Mouse (Mus musculus) embryo, embryonic 11.5 days (tissue): Measurements from ENCODE around the gene Frmd4b.

Experiments
- DNase-seq: peaks from one replicate; pipeline ENCODE4 v3.0.0-alpha.2; 2012; ENCODE audit warnings: low read depth, low spot score

Frmd4b gene

DNA sequence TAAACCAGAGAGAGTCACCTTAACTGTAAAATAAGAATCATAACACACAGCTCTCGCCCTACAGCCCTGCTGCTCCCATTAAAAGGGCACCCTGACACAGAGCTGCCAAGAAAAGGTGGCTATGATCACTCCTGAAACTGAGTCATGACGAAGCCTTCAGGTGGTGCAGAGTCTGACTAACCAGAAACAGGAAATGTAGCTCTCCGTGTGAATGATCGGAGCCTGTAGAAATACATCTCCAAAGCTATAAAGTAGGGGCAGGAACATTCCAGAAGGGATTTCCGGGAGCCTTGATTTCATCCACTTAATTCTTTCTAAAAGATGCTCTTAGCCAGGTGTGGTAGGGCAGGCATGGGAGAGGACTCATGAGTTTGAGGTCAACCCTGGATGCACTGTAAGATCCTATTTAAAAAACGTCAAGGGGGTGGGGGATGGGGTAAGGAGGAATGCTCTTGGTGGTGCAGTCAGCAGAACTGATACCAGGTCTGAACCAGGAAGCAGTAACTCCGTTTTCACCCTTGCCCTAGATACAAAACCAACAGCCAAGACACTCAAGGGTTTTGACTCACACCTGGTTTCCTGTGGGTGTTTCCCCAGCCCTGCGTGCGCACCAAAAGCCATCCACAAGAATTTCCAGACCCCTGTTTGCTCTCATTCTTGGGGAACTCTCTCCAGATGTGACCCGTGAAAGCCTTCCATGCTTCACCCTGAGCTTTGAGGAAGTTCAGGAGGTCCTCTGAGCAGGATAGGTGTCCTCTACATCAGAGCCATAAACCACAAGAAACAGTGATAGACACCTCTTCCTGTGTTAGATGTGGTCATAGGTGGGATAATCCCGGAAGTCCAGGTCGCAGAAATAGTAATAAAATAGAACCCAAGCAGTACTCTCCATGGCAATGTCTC, 323.4 kb downstream of the Frmd4b start:
- no peak for DNase-seq

DNA sequence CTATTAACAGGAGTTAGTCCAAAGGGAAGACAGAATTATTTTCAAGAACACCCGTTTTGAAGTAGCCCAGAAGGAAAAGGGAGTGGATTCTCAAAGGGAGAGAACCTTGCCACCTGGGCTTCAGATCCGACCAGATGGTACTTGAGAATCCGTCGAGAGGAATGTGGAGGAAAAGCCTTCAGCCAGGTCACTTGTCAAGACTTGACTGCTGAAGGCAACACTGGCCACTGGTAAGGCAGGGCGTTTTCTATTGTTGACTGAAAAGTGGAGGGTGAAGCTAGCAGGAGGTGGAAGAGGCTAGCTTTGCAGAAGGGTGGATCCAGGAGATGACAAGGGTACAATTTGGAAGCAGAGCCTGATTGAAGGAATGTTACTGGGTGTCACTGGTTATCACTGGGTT, 324.4 kb downstream of the Frmd4b start:
- DNase-seq = no peak

DNA sequence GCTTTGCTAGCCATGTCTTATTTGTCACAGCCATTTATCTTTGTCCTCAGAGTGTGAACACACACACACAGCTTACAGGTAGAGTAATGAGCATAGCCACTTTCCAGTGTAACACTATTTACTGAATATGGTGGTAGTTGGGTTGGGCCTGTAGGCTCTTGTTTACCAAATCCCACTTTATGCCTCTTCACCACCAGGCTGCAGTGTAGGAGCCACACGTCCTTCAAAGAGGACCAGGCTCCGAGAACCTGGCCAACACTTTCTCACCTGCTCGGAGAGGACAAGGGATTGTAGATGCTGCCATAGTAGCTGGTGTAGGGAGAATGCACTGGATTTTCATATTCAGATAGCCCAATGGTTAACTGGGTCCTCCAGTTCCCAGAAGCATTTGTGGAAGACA, 325.2 kb downstream of the Frmd4b start:
- no peak for DNase-seq

DNA sequence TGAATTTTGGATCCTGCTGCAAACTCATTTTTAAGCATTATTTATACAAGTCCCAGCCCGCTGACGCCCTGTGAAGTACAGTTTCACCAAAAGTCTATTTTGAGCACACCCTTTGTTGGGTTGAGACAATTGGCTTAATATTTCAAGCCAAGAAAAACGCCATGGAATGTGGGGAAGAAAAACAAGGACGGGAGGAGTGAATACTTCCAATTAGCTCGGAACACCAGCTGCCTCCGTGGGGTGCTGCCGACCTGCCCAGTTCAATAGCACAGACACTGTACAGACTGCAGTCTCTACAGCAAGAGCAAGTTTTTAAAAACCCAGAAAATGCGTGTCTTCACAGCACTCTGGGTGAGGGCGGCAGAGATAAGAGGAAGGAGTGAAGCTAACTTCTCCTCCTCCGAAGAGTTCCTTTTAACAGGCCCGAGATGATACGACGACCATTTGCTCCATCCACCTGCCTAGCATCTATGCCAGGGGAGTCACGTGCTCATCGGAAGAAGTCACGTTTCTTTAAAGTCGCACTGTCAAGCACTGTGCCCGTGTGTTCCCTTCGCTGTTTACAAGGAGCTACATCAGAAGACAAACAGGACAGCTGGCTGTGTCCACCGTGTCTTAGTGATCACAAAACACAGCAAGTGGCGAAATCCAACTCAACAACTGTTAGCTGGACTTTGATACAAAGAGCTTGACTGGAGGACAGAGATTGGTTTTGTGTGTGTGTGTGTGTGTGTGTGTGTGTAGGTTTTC, 326.0 kb downstream of the Frmd4b start:
- no peak for DNase-seq

DNA sequence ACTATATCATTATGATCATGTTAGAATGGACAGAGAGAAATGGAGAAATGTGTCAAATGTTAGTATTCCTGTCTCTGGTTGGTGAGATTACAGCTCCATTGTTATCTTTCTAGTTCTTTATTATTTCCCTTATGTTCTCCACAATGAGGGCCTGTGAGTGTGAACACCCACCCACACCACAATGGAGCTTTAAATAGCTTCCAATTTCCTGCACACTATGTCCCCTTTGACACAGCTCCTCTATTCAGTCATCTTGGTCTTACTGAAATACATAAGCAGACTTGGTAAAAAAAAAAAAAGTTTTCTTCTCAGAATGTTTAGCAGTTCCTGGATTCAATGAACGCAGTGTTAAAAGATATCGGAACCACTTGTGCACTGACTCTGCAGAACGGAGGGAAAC, 326.7 kb downstream of the Frmd4b start:
- DNase-seq = no peak

DNA sequence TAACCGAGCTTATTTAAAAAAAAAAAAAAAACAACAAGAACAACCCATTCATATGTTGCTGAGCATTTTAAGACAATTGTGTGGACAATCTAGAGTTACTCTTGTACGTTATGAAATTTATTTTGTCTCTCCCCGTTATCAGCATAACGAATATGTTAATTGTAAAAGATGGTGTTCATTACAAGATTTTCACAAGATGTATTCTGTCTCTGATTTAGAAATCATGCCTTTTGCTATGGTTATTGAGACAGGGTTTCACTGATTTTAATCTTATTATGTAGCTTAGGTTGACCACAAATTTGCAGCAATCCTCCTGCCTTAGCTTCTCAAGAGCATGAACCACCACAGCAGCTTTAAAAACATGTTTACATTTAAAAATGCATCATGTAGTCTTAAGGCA, 327.5 kb downstream of the Frmd4b start:
- no peak for DNase-seq

DNA sequence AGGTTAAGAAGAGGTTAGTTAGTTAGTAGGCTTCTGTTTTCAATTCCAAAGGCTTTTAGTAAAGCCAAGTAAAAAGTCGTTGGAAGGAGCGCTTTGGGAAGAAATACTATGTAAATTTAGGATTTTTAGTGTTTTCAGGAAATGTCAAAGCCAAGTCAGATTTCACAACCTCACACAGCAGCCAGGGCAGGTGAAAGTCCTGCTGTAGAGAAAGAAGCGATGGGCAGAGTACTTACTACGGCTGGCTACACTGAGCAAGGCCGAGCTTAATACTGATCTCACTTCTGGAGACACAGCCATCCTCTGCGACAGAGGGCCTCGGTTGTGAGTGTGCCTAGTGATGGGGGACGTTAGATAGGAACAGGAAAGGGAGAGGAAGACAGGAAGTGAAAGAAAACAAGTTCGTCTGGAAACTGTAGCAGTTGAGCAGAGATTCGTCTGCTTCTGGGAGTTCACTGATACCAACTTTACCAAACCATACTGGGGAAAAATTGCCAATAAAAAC, 328.0 kb downstream of the Frmd4b start:
- DNase-seq = no peak

DNA sequence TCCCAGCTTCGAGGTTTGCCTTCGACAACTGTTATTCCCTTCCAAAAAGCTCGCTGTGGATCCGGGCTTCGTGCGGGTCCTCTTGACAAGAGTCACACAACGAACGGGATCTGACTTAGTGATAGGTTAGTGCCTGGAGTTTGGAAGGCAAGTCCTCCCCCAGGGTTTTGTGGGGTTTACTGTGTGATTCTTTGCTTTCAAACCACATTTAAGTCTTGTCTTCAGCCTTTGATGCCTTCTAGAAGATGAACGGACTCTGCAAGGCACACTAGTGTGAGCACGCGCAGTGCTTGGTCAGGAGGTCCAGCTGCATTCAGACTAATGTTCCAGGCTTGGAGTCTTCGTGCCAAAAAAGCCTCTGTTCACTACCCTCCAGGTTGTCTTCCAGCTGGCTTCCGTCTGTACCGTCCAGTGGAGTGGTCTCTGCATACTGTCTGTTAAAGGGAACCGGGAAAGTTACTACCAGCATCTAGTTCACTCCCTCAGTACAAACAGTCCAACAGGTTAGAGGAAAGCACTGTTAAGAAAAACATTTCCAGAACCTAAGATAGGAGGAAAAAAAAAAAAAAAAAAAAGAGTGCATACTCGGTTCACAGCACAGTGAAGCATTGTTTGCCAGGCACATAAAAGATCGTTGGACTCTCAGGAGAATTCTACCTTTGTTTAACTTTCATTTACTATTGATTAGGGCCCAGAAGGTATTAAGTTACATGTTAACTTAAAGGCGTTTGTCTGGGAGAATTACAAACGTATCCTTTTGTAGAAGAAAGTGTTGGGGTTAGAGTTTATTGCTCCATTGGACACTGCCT, 329.1 kb downstream of the Frmd4b start:
- DNase-seq = no peak

DNA sequence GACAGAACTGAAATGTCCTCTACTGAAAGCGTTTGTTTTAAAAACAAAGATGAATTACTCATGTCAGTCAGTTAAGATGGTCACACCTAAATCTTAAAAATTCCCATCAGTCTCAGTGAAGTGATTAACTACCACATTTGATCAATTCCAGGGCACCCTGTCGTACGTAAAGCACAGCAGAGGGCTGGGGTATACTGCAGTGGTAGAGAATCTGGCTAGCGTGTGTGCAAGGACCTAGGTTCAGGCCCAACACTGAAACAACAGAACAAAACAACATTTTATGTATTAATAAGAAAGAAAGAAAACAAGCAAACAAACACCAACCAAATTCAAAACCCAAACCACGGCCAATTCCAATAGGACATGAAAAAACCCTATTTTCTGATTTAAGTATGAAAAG, 331.0 kb downstream of the Frmd4b start:
- no peak for DNase-seq

DNA sequence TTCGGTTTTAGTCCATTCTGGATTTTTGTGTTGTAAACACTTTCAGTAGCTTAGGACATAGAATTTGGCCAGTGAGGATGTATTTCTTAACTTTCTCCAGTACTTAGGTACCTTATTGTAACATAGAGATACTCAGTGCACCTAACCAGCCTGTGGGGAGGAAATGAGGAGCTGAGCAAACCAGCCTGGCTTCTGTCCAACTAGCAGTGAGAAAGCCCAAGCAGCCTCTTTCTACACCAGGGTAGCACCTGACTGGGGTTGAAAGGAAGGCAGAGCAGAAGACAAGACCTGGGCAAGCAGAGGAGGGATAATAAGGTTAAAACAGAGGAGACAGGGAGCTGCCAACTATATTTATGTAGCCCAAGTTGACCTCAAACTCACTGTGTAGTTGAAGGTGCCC, 333.7 kb downstream of the Frmd4b start:
- DNase-seq = no peak

DNA sequence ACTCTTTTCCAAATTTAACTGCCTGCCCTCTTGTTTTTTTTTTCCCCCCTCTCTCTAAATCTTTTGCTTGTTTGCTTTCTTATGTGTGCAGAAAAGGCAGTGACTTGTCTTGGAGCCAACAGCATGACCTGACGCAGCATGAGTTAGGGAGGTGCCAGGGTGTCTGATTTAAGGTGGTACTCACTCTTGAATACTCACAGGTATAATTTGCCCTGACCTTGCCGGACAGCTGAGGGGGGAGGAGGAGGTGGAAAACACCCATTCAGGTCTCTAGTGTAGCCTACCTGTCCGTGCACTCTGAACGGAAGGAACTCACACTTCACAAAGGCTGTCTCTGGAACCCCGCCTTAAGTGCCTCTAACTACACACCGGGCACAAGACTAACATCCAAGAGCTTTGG, 338.5 kb downstream of the Frmd4b start:
- DNase-seq = no peak

DNA sequence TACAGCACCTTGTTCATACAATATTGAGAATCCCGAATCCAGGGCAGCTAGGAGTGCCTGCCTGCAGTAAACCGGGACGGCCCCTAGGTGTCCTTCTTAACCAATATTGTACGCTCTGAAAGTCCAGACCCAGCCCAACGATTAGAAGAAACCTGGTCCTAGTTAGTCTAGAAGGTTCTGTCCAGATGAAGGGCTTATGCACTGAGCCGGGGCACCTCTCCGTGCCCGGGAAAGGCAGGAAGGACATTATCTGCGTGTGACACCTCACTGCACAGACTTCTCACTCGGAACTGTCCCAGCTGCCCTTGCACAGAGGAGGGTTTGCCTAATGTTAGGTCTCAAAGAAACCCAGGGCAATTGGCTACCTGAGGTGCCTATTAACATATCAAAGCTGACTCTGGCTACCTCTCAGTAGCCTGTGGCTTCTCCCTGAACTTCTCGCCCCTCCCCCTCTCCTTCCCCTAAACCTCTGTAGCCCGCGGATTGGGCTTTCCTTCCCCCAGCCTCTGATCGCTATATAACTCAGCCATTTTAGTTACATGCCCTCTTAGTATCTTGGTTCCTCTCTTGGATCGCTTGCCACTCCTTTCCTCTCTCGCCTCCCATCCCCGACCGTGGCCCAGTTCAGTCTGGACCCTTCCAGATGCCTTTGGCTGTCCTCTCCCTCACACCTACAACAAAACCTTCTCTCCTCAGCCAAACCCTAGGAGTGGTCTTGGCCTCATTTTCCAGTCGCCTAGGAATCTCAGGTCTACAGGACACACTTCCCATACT, 339.1 kb downstream of the Frmd4b start:
- peak; percentile 59 for DNase-seq

DNA sequence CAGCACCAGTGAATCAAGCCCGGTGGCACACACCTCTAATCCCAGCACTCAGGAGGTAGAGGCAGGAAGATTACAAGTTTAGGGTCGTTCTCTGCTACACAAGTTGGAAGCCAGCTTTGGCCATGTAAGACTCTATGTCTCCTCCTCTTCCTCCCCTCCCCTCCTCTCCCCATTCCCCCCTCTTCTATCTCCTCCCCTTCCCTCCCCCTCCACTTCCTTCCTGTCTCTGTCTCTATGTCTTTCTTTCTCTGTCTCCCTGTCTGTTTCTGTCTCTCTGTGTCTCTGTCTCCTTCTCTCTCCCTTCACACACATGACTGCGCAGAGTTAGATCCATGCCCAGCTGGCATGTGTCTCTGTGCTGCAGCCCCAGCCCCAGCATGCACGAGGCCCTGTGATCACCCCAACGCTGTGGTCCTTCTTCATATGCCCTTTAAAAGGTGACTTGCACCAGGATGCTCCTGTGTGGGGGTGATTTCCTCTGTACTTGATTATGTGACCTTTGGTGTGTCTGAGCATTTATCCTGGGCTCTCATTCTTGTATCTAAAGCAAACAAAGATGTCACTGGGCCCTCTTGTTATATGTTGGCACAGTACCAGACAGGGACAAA, 340.3 kb downstream of the Frmd4b start:
- no peak for DNase-seq

DNA sequence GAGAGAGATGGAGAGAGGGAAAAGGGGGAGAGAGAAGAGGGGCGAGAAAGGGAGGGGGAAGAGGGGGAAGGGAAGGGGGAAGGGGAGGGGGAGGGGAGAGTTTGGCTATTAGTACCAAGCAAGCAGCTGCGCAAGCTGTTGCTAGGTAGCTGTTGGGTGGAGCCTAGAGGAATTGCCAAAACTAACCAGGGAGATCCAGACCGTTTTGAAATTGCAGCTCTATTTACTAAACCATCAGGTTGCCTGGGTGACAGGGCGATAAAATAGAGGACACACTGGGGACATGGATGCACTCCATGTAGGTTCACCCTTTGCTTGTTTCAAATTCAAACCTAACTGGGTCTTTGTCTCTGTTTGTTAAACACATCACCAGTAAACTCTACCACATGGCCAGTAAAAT, 341.0 kb downstream of the Frmd4b start:
- no peak for DNase-seq

DNA sequence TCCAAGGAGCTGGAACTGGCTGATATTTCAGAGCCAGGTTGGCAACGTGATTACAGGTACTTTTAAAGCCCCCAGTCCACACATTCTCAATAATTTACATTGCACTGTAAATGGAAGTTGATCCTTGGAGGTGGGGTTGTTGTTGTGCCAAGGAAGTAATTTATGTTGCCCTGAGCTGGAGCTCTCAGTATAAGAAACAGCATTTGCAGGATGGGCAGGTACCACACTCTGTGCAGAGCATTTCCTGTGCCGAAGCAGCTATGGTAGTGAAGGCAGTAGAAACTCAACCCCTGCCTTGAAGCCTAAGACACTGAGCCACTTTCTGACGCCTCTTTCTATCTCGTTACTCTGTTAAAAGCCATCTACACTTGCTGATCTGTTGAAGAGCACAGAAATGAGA, 341.6 kb downstream of the Frmd4b start:
- no peak for DNase-seq

DNA sequence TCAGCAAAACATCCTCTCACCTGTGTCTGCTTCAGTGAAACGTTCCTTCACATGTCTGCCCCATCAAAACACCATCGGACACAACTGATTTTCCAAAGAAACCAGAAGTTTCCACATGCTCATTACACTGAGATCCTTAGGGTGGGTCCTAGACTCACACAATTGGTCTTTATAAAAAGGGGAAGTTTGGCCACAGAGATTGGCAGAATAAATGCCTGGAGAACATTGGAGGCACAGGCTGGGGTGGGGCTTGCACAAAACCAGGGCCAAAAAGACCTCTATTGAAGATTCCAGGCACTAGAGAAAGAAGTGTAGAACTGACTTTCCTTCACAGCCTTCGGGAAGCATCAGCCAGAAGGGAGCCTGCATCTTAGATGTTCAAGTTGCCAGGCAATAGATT, 343.6 kb downstream of the Frmd4b start:
- DNase-seq = no peak

DNA sequence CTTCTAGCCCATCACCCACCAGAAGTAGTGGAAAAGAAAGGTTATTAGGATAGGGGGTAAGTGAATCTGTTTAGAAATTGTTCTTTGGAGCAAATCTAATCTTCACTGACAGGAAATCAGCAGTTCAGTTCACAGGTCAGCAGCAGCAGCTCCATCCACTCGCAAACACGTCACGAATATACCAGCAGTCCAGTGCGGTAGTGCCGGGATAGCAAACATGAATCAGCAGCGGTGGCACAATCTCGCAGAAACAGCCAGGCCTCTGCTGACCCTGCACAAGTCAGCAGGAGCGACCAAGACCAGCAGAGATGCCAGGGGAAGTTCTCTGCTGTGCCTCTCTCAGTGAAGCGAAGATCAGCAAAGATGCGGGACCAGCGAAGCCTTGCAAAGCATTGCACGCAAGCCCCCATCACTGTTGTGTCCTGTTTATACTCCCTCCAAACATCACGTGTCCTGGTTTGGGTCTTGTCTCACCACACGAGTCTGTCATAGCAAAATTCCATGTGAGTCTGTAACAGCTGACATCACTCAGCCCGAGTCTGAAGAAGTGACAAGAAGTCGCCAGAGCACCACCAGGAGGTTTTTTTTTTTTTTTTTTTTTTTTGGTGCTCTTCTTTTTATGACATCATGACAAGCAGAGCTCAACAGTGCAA, 344.2 kb downstream of the Frmd4b start:
- DNase-seq = no peak

DNA sequence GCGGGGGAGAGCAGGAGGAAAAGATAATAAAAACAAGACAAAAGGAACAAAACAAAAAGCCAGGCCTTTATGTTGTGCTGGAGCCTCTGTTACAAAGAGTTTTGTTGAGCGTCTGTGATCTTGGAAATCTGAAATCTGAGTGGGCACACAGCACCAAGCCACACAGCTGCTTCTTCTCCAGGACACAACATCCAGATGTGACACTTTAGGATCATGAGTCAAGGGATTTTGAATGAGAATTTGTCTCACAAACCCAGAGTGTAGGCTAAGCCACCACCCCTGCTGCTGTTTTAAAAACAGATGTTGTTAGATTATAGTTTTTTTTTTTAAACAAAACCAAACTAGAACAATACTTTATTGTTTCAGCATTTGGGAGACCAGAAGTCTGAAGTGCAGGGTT, 345.0 kb downstream of the Frmd4b start:
- DNase-seq = no peak

DNA sequence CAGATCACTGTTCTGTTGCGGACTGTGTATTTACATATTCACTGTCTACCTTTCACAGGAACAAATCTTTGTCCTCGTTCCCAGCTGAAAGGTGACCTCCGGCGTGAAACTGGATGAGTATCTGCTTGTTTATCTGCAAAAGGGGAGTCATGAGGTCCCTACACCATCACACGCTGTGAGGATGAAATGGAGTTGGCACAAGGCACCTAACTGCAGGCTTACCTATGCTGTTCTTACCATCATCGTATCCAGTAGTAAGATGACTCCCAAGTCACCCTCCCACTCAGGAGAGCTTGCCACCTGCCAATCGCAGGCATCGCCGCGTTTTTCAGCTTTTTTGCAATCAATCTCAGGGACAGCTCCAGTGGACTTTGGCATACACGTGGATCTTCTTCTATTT, 347.7 kb downstream of the Frmd4b start:
- DNase-seq = no peak

DNA sequence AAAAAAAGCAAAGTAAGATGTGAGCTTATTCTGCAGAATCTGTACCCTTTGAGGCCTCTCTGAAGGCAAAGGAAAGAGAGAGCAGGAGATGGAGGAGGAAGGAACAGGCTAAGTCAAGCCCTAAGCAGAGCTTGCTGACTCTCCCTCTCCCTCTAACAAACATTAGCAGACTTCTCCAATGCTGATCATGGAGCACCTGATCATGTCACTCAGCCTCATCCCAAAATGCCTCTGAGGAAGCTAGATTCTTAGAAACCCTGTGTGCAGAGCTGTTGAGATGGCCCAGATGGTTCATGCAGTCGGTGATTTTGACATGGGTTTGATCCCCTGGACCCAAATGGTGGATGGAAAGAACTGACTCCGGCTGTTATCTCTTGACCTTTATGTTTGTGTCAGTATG, 350.2 kb downstream of the Frmd4b start:
- DNase-seq = no peak
